Mouse (Mus musculus) ES-Bruce4 (cell line): Measurements from ENCODE around the gene Slc5a11.

Experiments
- EP300 ChIP-seq: IDR thresholded peaks from 2 replicates; pipeline ENCODE4 v1.6.1; 2011; ENCODE audit warnings: low read depth, low read length; ENCODE audit not compliant: insufficient read depth
- POLR2A ChIP-seq: IDR thresholded peaks from one replicate; pipeline ENCODE4 v1.8.1; 2011; ENCODE audit warnings: low read length; ENCODE audit not compliant: insufficient read depth

DNA sequence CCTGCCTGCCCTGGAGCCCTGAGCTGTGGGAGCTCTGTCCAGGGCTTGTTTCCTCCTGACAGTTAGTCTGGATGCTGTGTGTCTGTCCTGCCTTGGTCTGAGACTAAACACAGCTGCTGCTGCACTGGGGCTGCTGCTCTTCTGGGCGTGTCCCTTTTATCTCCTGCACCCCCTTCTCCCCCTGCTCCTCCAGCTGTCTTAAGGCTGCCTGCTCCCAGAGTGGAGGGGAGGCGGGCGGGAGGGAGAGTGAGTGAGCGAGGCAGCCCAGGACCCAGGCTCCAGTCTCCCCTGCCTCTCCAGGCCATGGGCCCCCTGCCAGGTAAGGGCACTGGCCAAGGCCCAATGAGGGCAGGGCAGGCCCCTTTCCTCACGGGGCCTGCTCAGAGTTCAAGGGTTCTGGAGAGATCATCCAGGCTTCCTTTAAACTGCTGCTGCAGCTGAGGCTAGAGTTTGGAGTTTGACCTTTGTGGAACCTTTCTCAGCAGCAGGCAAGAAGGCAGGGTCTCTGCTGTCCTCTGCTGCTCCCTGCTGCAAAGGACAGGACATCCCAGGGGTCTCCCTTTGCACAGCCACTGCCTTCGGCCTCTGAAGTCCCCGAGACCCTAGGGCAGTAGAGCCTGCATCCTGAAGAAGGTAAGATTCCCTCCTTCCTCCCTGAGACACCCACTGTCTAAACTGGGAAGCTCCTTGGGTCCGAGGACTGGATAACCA, at the start of gene Slc5a11:
- no peak for TF ChIP-seq POLR2A
- TF ChIP-seq EP300 = peak; percentile 82
